Mouse (Mus musculus) embryonic fibroblast, embryonic 13.5 days (primary cell): ENCODE results near the gene Stmn3.

Experiments
- CTCF ChIP-seq: IDR thresholded peaks from 2 replicates; pipeline ENCODE4 v1.5.1; 2011; ENCODE audit warnings: mild to moderate bottlenecking, control low read depth, low read length, moderate library complexity, borderline replicate concordance; ENCODE audit not compliant: insufficient read depth
- POLR2A ChIP-seq: IDR thresholded peaks from 2 replicates; pipeline ENCODE4 v1.6.1; 2011; ENCODE audit warnings: low read depth, mild to moderate bottlenecking, control low read depth, low read length, moderate library complexity

DNA sequence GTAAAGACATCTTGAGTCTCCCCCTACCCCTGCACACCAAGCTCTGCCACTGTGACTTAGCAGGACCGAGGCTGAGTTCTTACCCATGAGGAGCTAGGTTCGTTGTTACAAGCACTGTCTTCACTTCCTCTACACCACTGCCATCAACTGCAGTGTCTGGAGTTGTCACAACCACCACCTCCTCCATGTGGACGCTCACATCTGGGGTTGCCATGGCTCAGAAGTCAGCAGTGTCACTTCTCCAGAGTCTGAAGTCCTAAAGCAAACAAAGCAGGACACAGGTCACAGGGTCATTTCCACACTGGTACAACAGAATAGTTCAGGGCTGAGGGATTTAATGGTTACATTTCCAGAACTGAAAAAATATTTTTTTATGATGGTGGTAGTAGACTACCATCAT lies 36.4 kb downstream of the Stmn3 start:
- TF ChIP-seq CTCF: no peak
- no peak for TF ChIP-seq POLR2A
